Mouse (Mus musculus): ENCODE results near the gene Paxip1. TPM values are rescaled to one million over a fixed set of nuclear protein-coding genes. Genes with fewer than 3 reads are reported as not detected.

Paxip1 gene
- polyA plus RNA-seq, 1 experiment from 2014 or later: 57.1 TPM

DNA sequence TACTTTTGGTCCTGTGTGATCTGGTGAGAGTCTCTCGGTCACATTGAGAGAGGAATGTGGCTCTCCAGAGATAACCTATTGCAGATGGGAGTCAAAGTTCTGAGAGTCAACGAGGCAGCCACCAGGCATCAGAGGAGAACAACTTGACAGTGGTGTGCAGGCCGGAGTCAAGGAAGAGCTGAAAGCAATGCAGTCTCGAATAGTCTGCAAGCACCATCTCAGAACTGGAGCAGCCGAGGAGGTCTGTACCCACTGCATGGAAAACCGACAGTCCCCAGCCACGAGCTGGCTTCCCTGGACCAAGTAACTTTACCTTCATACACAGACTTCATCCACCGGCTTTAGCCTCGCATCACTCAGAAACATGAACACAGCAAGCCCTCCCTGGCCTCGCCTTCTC, 1.9 kb downstream of the Paxip1 start:
- no peaks in the 10 kb centered on the region for H3K9me3 ChIP-seq
- peak overlapping the region; percentile 81 for H3K4me3 ChIP-seq
- H3K36me3 ChIP-seq (replicated peaks): peaks cover 52% of the 10 kb centered on the region
- no peaks in the 10 kb centered on the region for H3K27me3 ChIP-seq (replicated peaks; ENCODE audit: low read depth, poor library complexity, severe bottlenecking)
- DNase-seq (ENCODE audit: low spot score): no peak
- 79% methylated on average over 10 of the region's 10 CpGs for WGBS
- H3K4me1 ChIP-seq: peaks cover 20% of the 10 kb centered on the region
- H3K27ac ChIP-seq (replicated peaks): no peak overlapping the region

DNA sequence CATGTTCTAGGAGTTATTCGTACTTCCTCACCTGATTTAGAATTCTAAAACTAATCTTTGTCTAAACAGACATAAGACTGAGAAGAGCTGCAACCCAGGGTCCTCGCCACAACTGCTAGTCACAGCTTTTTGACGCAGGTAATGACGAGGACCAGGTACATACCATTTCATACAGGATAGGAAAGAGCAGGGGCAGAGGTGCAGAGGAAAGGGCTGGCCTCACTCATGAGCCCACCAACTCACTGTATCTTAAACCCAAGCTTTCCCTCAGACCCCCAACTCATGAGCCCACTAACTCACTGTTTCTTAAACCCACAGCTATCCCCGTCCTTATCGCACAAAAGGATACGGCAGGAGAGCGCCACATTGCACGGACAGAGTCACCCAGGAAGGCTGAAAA, 8.1 kb downstream of the Paxip1 start:
- Histone ChIP-seq H3K27ac (replicated peaks) (no peak overlapping the region), H3K27me3 (replicated peaks; ENCODE audit: low read depth, poor library complexity, severe bottlenecking) (no peaks in the 10 kb centered on the region), H3K9me3 (no peaks in the 10 kb centered on the region), H3K4me3 (no peak overlapping the region), H3K4me1 (no peaks in the 10 kb centered on the region), H3K36me3 (replicated peaks) (peaks cover 99% of the 10 kb centered on the region)
- no peak for DNase-seq (ENCODE audit: low spot score)
- WGBS: 91% methylated on average over 9 of the region's 9 CpGs

DNA sequence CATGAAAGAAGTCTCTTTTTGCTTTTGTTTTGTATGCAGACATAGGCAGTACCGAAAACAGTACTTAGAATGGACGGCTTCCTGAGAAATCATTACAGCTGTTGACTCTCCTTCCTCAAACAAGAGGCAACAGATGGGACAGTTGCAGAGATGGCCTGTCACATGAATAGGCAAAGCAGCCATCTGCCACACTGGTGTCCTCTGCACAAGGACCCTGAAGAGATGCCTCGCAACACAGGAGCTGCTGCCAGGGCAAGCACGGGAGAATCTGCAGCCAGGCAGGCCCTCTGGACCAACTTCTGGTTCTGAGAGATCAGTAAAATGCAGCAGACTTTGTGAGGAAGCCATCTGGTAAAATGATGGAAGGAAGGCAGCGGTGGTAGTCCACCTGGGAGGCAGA, 23.5 kb downstream of the Paxip1 start:
- no peak for DNase-seq (ENCODE audit: low spot score)
- Histone ChIP-seq H3K4me1 (no peaks in the 10 kb centered on the region), H3K4me3 (no peak overlapping the region), H3K27me3 (replicated peaks; ENCODE audit: low read depth, poor library complexity, severe bottlenecking) (no peaks in the 10 kb centered on the region), H3K36me3 (replicated peaks) (peaks cover 100% of the 10 kb centered on the region), H3K27ac (replicated peaks) (no peak overlapping the region), H3K9me3 (no peaks in the 10 kb centered on the region)
- WGBS: 90% methylated on average over 5 of the region's 5 CpGs

DNA sequence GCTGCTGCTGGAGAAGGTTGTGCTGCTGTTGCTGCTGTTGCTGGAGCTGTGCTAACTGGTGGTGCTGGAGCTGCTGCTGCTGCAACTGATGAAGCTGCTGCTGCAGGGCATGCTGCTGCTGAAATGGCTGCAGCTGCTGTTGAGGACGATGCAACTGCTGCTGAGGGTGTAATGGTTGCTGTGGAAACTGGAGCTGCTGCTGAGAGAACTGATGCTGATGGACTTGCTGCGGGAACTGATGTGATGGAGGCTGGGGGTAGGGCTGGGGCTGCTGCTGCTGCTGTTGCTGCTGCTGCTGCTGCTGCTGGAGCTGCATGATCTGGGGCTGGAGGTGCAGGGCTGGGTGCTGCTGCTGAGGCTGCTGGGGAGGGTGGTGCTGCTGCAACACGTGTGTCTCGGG, 25.7 kb downstream of the Paxip1 start:
- no peaks in the 10 kb centered on the region for H3K4me1 ChIP-seq
- H3K36me3 ChIP-seq (replicated peaks): peaks cover 100% of the 10 kb centered on the region
- no peaks in the 10 kb centered on the region for H3K9me3 ChIP-seq
- no peak overlapping the region for H3K4me3 ChIP-seq
- H3K27ac ChIP-seq (replicated peaks): no peak overlapping the region
- 89% methylated on average over 4 of the region's 4 CpGs for WGBS
- DNase-seq (ENCODE audit: low spot score): no peak
- no peaks in the 10 kb centered on the region for H3K27me3 ChIP-seq (replicated peaks; ENCODE audit: low read depth, poor library complexity, severe bottlenecking)

DNA sequence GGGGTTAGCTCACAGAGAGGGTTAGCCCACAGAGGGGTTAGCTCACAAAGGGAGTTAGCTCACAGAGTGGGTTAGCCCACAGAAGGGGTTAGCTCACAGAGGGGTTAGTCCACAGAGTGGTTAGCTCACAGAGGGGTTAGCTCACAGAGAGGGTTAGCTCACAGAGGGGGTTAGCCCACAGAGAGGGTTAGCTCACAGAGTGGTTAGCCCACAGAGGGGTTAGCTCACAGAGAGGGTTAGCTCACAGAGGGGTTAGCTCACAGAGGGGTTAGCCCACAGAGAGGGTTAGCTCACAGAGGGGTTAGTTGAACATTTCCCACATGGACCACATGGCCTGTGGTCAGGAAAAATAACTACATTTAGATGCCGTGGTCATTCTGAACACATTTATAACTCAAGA, 46.5 kb downstream of the Paxip1 start:
- Histone ChIP-seq H3K36me3 (replicated peaks) (peaks cover 96% of the 10 kb centered on the region), H3K27me3 (replicated peaks; ENCODE audit: low read depth, poor library complexity, severe bottlenecking) (no peaks in the 10 kb centered on the region), H3K27ac (replicated peaks) (no peak overlapping the region), H3K4me3 (no peak overlapping the region), H3K9me3 (no peaks in the 10 kb centered on the region), H3K4me1 (no peaks in the 10 kb centered on the region)
- WGBS: 89% methylated on average over 1 of the region's 1 CpGs
- no peak for DNase-seq (ENCODE audit: low spot score)

DNA sequence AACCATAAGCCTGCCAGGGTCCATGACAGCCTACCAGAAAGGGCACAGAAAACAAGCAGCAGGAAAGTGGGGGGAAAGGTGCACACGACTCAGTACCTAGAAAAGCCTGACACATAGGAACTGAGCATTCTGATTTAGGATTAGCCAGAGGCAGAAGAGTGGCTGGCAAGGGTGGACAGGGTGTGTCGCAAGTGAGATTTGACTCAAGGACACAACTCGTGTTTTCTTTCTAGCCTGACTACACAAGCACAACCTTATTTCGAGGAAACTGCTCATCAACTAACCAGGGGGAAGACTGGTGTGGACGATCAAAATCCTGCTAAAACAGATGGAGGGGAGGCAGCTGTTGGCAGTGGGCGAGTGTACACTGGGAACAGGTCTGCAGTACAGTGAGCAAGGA, 52.3 kb downstream of the Paxip1 start:
- Histone ChIP-seq H3K9me3 (peaks cover 2% of the 10 kb centered on the region; the same call in 1 of the 2 replicates), H3K4me1 (no peaks in the 10 kb centered on the region), H3K36me3 (replicated peaks) (peaks cover 50% of the 10 kb centered on the region), H3K27me3 (replicated peaks; ENCODE audit: low read depth, poor library complexity, severe bottlenecking) (no peaks in the 10 kb centered on the region), H3K4me3 (no peak overlapping the region), H3K27ac (replicated peaks) (no peak overlapping the region)
- 88% methylated on average over 6 of the region's 6 CpGs for WGBS
- DNase-seq (ENCODE audit: low spot score): no peak

DNA sequence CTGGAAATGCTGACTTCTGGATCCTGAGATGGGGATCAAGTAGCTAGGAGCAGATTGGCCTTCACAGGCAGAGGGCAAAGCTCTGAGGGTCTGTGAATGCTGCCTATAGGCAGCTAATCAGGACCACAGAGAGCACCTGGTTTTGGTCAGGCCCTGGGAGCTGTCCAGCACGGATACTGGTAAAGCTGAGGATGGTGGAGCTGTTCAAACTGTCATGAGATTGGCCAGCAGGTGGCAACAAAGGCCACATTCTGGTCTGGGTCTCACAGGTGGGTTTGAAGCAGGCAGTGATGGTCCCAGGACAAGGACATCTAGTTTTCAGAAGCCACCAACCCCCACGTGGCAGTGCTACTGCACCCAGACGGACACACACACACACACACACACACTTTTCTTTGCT, 54.3 kb downstream of the Paxip1 start:
- no peaks in the 10 kb centered on the region for H3K27me3 ChIP-seq (replicated peaks; ENCODE audit: low read depth, poor library complexity, severe bottlenecking)

DNA sequence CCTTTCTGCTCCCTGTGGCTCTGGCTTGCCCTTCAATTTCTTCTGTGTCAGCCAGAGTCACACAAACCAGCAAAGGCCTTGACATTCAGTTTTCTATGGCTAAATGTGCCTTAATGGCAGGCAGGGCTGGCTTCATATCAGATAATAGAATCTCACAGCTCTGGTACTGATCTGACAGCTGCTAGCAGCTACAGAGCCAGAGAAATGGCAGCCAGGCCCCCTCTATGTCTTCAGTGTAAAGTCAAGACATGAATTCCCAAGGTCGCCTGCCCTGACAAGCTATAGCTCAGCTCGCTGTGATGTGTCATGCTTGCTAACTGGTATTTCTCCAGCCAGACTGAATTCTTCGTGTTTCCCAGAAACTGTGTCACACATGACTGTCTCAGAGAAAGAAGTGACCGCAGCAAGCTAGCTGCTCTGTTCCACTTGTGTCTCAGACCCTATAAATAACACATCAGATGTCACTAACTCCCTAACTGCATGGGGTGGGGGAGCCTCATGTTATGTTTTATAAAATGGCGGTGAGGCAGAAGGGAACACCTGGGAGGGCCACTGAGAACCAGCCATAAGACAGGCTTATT, 59.1 kb downstream of the Paxip1 start:
- Histone ChIP-seq H3K27me3 (replicated peaks; ENCODE audit: low read depth, poor library complexity, severe bottlenecking) (no peaks in the 10 kb centered on the region), H3K9me3 (peaks cover 3% of the 10 kb centered on the region; the same call in 1 of the 2 replicates), H3K36me3 (replicated peaks) (no peaks in the 10 kb centered on the region), H3K4me3 (no peak overlapping the region), H3K4me1 (no peaks in the 10 kb centered on the region), H3K27ac (replicated peaks) (no peak overlapping the region)
- no peak for DNase-seq (ENCODE audit: low spot score)
- WGBS: 77% methylated on average over 5 of the region's 5 CpGs

More for the DNA sequence above, 54.3 kb downstream of the Paxip1 start:
- peak; percentile 87 for DNase-seq (ENCODE audit: low spot score)
- no peak overlapping the region for H3K4me3 ChIP-seq
- peaks cover 3% of the 10 kb centered on the region; the same call in 1 of the 2 replicates for H3K9me3 ChIP-seq
- H3K4me1 ChIP-seq: no peaks in the 10 kb centered on the region
- peaks cover 29% of the 10 kb centered on the region for H3K36me3 ChIP-seq (replicated peaks)
- no peak overlapping the region for H3K27ac ChIP-seq (replicated peaks)
- WGBS: 8% methylated on average over 3 of the region's 3 CpGs

DNA sequence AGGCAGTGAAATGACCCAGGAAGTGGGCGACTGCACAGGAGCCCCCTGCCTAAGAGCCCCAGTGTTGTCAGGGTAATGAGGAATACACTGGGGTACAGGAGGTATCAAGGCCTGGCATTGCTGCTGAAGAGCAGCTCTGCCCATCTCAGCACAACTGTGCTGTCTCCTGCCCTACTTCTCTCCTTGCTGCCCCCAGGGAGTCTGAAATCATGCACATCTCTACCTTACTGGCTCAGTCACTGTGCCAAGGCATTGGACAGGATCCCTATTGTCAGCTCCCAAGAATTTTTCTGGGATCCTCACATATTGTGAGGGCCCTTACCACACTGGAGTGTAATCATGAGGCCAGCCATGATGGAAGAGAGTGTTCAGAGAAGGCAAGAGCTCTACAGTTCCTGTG, 60.1 kb downstream of the Paxip1 start:
- 75% methylated on average over 1 of the region's 1 CpGs for WGBS

DNA sequence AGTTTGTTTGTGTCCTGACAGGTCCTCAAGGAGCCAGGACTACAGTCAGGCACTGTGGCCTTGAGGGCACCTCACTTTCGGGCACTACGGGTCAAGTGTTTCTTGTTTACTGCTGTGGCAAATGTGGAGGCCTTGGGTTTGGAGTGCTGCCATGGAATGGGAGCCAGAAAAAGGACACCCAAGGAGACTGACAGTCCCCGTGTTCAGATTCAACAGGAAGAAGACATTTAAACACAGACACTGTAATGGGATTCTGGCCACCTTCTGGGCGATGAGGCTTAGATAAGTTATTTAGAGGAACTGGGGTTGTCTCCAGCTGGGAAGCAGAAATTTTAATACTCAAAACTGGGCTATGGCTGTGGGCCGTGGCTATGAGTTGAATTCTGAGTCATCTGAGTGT, 60.8 kb downstream of the Paxip1 start:
- no peak for DNase-seq (ENCODE audit: low spot score)
- H3K27ac ChIP-seq (replicated peaks): no peak overlapping the region
- H3K4me3 ChIP-seq: no peak overlapping the region
- WGBS: 84% methylated on average over 5 of the region's 5 CpGs
- H3K27me3 ChIP-seq (replicated peaks; ENCODE audit: low read depth, poor library complexity, severe bottlenecking): no peaks in the 10 kb centered on the region
- H3K36me3 ChIP-seq (replicated peaks): no peaks in the 10 kb centered on the region
- H3K9me3 ChIP-seq: peaks cover 3% of the 10 kb centered on the region; the same call in 1 of the 2 replicates
- no peaks in the 10 kb centered on the region for H3K4me1 ChIP-seq

More for the DNA sequence above, 60.1 kb downstream of the Paxip1 start:
- peaks cover 3% of the 10 kb centered on the region; the same call in 1 of the 2 replicates for H3K9me3 ChIP-seq
- no peaks in the 10 kb centered on the region for H3K27me3 ChIP-seq (replicated peaks; ENCODE audit: low read depth, poor library complexity, severe bottlenecking)
- DNase-seq (ENCODE audit: low spot score): no peak
- no peaks in the 10 kb centered on the region for H3K36me3 ChIP-seq (replicated peaks)
- no peak overlapping the region for H3K27ac ChIP-seq (replicated peaks)
- no peak overlapping the region for H3K4me3 ChIP-seq
- no peaks in the 10 kb centered on the region for H3K4me1 ChIP-seq

DNA sequence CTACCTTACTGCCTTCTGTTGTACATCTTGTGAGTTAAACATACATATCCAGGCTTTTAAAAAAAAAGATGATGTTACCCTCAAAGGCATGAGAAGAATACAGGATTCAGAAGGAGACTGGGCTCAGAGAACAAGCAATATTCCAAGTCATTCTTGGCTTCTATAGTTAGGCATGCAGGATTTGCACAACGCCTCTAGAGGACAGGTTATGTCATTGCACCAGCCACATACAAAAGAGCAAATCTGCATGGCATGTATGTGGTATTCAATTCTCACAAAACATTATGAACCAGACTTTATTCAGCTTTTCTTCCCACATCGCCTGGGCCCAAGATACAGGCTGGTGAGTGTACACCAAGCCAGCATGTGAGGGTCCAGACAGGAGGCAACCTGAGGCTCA, 67.0 kb downstream of the Paxip1 start:
- WGBS: 21% methylated on average over 2 of the region's 2 CpGs
- no peaks in the 10 kb centered on the region for H3K9me3 ChIP-seq

DNA sequence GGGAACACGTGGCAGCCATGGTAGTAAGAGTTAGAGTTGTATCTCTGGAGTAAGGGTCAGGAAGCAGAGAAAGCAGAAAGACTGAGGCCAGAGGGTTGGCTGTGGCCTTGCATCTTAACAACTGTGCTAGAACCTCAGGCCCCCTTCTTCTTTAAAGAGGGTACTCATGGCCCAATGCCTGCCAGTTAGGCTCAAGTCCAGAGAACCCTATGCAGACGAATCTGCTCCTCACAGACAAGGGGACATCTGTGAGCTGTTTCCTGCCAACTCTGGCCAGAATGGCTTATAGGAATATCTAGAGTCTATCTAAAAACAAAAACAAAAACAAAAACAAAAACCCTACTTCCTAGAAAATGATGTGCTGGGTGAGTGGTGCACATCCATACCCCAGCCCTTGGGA, 72.2 kb downstream of the Paxip1 start:
- Histone ChIP-seq H3K4me1 (peaks cover 3% of the 10 kb centered on the region), H3K27me3 (replicated peaks; ENCODE audit: low read depth, poor library complexity, severe bottlenecking) (no peaks in the 10 kb centered on the region), H3K9me3 (no peaks in the 10 kb centered on the region), H3K27ac (replicated peaks) (no peak overlapping the region), H3K36me3 (replicated peaks) (no peaks in the 10 kb centered on the region), H3K4me3 (no peak overlapping the region)
- 86% methylated on average over 2 of the region's 2 CpGs for WGBS
- DNase-seq (ENCODE audit: low spot score): no peak

More for the DNA sequence above, 67.0 kb downstream of the Paxip1 start:
- Histone ChIP-seq H3K27ac (replicated peaks) (no peak overlapping the region), H3K27me3 (replicated peaks; ENCODE audit: low read depth, poor library complexity, severe bottlenecking) (no peaks in the 10 kb centered on the region), H3K4me1 (no peaks in the 10 kb centered on the region), H3K36me3 (replicated peaks) (no peaks in the 10 kb centered on the region), H3K4me3 (no peak overlapping the region)
- no peak for DNase-seq (ENCODE audit: low spot score)

DNA sequence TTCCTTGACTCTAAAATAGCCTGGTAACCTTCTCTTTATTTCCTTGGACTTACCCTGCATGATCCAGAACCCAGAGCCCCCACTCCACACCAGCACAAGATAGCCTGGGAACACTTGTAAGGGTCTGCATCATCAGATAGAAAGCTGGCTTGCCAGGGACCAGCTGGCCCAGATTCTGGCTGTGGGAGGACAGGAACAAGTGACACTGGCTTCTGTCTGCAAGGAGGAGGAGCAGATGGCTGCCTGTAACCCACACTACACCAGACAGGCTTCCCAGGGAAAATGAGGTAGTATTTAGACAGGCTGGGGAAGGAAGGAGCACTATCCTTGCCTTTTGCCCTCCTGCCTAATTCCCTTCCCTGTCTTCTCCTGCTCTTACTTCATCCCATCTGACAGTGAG, 74.2 kb downstream of the Paxip1 start:
- DNase-seq (ENCODE audit: low spot score): no peak
- no peak overlapping the region for H3K4me3 ChIP-seq
- H3K27me3 ChIP-seq (replicated peaks; ENCODE audit: low read depth, poor library complexity, severe bottlenecking): no peaks in the 10 kb centered on the region

More for the DNA sequence above, 74.2 kb downstream of the Paxip1 start:
- H3K4me1 ChIP-seq: peaks cover 6% of the 10 kb centered on the region
- no peak overlapping the region for H3K27ac ChIP-seq (replicated peaks)
- H3K9me3 ChIP-seq: no peaks in the 10 kb centered on the region
- H3K36me3 ChIP-seq (replicated peaks): no peaks in the 10 kb centered on the region
